Mouse (Mus musculus) midbrain, embryonic 16.5 days (tissue): ENCODE results near the gene Shq1. TPM values are rescaled to one million over a fixed set of nuclear protein-coding genes. Genes with fewer than 3 reads are reported as not detected.
A peak's percentile ranks its signal among the peaks of the same experiment; 100 is the strongest.

Source experiments
- ATAC-seq: fragments of 200-750 bp; cut with Nextera tagmentation; 2 replicates; pipeline ENCODE4 v1.8.0; 2017; ENCODE audit warnings: moderate TSS enrichment
- H3K27ac ChIP-seq: fragments of 300-500 bp; sonication (generic); 2 replicates; pipeline ENCODE4 v1.5.1; 2014; ENCODE audit warnings: mild to moderate bottlenecking, low read length, mixed read lengths
- H3K27me3 ChIP-seq: fragments of 300-500 bp; sonication (generic); 2 replicates; pipeline ENCODE4 v1.6.1; 2014; ENCODE audit warnings: low read depth, low read length, mixed read lengths; ENCODE audit not compliant: control insufficient read depth, insufficient read depth
- H3K36me3 ChIP-seq: fragments of 300-500 bp; sonication (generic); 2 replicates; pipeline ENCODE4 v1.6.1; 2014; ENCODE audit warnings: mild to moderate bottlenecking, low read length, moderate library complexity, mixed read lengths; ENCODE audit not compliant: control insufficient read depth, insufficient read depth
- H3K4me1 ChIP-seq: fragments of 300-500 bp; sonication (generic); 2 replicates; pipeline ENCODE4 v1.6.1; 2014; ENCODE audit warnings: mild to moderate bottlenecking, low read length, mixed read lengths; ENCODE audit not compliant: control insufficient read depth, insufficient read depth
- H3K4me2 ChIP-seq: fragments of 300-500 bp; sonication (generic); 2 replicates; pipeline ENCODE4 v1.6.1; 2014; ENCODE audit warnings: mild to moderate bottlenecking, low read length, mixed read lengths
- H3K4me3 ChIP-seq: fragments of 300-500 bp; sonication (generic); 2 replicates; pipeline ENCODE4 v1.5.1; 2014; ENCODE audit warnings: low read depth, mild to moderate bottlenecking, low read length, moderate library complexity, mixed read lengths
- H3K9ac ChIP-seq: fragments of 300-500 bp; sonication (generic); 2 replicates; pipeline ENCODE4 v1.6.1; 2014; ENCODE audit warnings: low read depth, low read length, mixed read lengths
- H3K9me3 ChIP-seq: fragments of 300-500 bp; sonication (generic); replicated peaks from 2 replicates; pipeline ENCODE4 v1.6.1; 2014; ENCODE audit warnings: mild to moderate bottlenecking, low read length, mixed read lengths; ENCODE audit not compliant: control insufficient read depth, poor library complexity, severe bottlenecking
- WGBS: fragments of 180-500 bp; shearing (Covaris S2); extraction: QIAGEN DNeasy Blood & Tissue Kit; methylation state at CpG from one replicate; pipeline ENCODE4 v1.1.7; 2014; 5-methylcytosine and 5-hydroxymethylcytosine counted together
- polyA plus RNA-seq: library from polyadenylated mRNA; unstranded; fragments of >200 nt; fragmentation: Nextera tagmentation; extraction: Ambion mirVana; gene quantifications from 2 replicates; pipeline ENCODE4 v1.2.1, GENCODE M21; 2015

Gene Shq1
- polyA plus RNA-seq, 1 experiment from 2014 or later = 9.7 TPM

- Histone ChIP-seq H3K4me2 (no peak overlapping the region), H3K27ac (no peak overlapping the region), H3K36me3 (no peaks in the 10 kb centered on the region), H3K9ac (no peak overlapping the region), H3K4me3 (no peak overlapping the region), H3K9me3 (no peaks in the 10 kb centered on the region), H3K27me3 (no peaks in the 10 kb centered on the region), H3K4me1 (peaks cover 4% of the 10 kb centered on the region; the same call in 1 of the 2 replicates)
- ATAC-seq = peak; percentile 66; the same call in 1 of the 2 replicates
- WGBS = 51% methylated on average over 15 of the region's 15 CpGs
These were observed 128.6 kb downstream of the Shq1 start for GRCm38 (mm10) chr6:100542154-100542997.

GRCm38 (mm10) chr6:100539698-100540097, 131.3 kb downstream of the Shq1 start:
- WGBS = 52% methylated on average over 4 of the region's 4 CpGs
- Histone ChIP-seq H3K4me2 (no peak overlapping the region), H3K27me3 (no peaks in the 10 kb centered on the region), H3K9me3 (no peaks in the 10 kb centered on the region), H3K9ac (no peak overlapping the region), H3K27ac (no peak overlapping the region), H3K36me3 (no peaks in the 10 kb centered on the region), H3K4me1 (peaks cover 4% of the 10 kb centered on the region; the same call in 1 of the 2 replicates), H3K4me3 (no peak overlapping the region)
- ATAC-seq = no peak

GRCm38 (mm10) chr6:100538570-100538969, 132.4 kb downstream of the Shq1 start:
- H3K4me3 ChIP-seq = no peak overlapping the region
- ATAC-seq = no peak

GRCm38 (mm10) chr6:100537987-100538386, 133.0 kb downstream of the Shq1 start:
- no peak overlapping the region for H3K4me3 ChIP-seq

More at GRCm38 (mm10) chr6:100538570-100538969, 132.4 kb downstream of the Shq1 start:
- Histone ChIP-seq H3K27ac (no peak overlapping the region), H3K4me2 (no peak overlapping the region), H3K27me3 (no peaks in the 10 kb centered on the region), H3K9ac (no peak overlapping the region), H3K9me3 (no peaks in the 10 kb centered on the region), H3K4me1 (peaks cover 4% of the 10 kb centered on the region; the same call in 1 of the 2 replicates), H3K36me3 (no peaks in the 10 kb centered on the region)
- WGBS = 57% methylated on average over 7 of the region's 7 CpGs

GRCm38 (mm10) chr6:100537042-100537441, 133.9 kb downstream of the Shq1 start:
- H3K4me2 ChIP-seq = no peak overlapping the region
- no peak overlapping the region for H3K27ac ChIP-seq
- H3K4me1 ChIP-seq = peaks cover under 1% of the 10 kb centered on the region; the same call in 1 of the 2 replicates
- H3K4me3 ChIP-seq = no peak overlapping the region
- no peak overlapping the region for H3K9ac ChIP-seq
- H3K36me3 ChIP-seq = no peaks in the 10 kb centered on the region
- H3K9me3 ChIP-seq = no peaks in the 10 kb centered on the region
- no peaks in the 10 kb centered on the region for H3K27me3 ChIP-seq
- no peak for ATAC-seq
- WGBS = 61% methylated on average over 5 of the region's 5 CpGs

More at GRCm38 (mm10) chr6:100537987-100538386, 133.0 kb downstream of the Shq1 start:
- no peaks in the 10 kb centered on the region for H3K27me3 ChIP-seq
- no peak for ATAC-seq
- peaks cover 4% of the 10 kb centered on the region; the same call in 1 of the 2 replicates for H3K4me1 ChIP-seq
- no peaks in the 10 kb centered on the region for H3K9me3 ChIP-seq
- no peak overlapping the region for H3K27ac ChIP-seq
- no peak overlapping the region for H3K4me2 ChIP-seq
- H3K9ac ChIP-seq = no peak overlapping the region
- WGBS = 91% methylated on average over 6 of the region's 6 CpGs
- H3K36me3 ChIP-seq = no peaks in the 10 kb centered on the region

- Histone ChIP-seq H3K27ac (no peak overlapping the region), H3K4me1 (no peaks in the 10 kb centered on the region), H3K9ac (no peak overlapping the region), H3K4me2 (no peak overlapping the region), H3K27me3 (no peaks in the 10 kb centered on the region), H3K9me3 (no peaks in the 10 kb centered on the region), H3K4me3 (no peak overlapping the region), H3K36me3 (no peaks in the 10 kb centered on the region)
- 82% methylated on average over 7 of the region's 7 CpGs for WGBS
- no peak for ATAC-seq
These were observed 137.6 kb downstream of the Shq1 start for GRCm38 (mm10) chr6:100533364-100533763.

GRCm38 (mm10) chr6:100532326-100532725, 138.6 kb downstream of the Shq1 start:
- no peaks in the 10 kb centered on the region for H3K36me3 ChIP-seq
- ATAC-seq = no peak
- WGBS = 72% methylated on average over 8 of the region's 8 CpGs
- no peaks in the 10 kb centered on the region for H3K4me1 ChIP-seq
- no peak overlapping the region for H3K4me2 ChIP-seq
- no peak overlapping the region for H3K27ac ChIP-seq
- H3K4me3 ChIP-seq = no peak overlapping the region
- H3K9me3 ChIP-seq = no peaks in the 10 kb centered on the region
- H3K9ac ChIP-seq = no peak overlapping the region
- H3K27me3 ChIP-seq = no peaks in the 10 kb centered on the region

GRCm38 (mm10) chr6:100529673-100530072, 141.3 kb downstream of the Shq1 start:
- Histone ChIP-seq H3K9me3 (no peaks in the 10 kb centered on the region), H3K27me3 (no peaks in the 10 kb centered on the region), H3K36me3 (no peaks in the 10 kb centered on the region), H3K27ac (no peak overlapping the region), H3K4me1 (peaks cover 4% of the 10 kb centered on the region), H3K4me3 (no peak overlapping the region), H3K9ac (no peak overlapping the region), H3K4me2 (no peak overlapping the region)
- WGBS = 67% methylated on average over 3 of the region's 3 CpGs
- no peak for ATAC-seq

- no peaks in the 10 kb centered on the region for H3K9me3 ChIP-seq
- ATAC-seq = no peak
- no peaks in the 10 kb centered on the region for H3K36me3 ChIP-seq
- WGBS = 63% methylated on average over 7 of the region's 7 CpGs
- no peak overlapping the region for H3K4me3 ChIP-seq
- H3K27me3 ChIP-seq = no peaks in the 10 kb centered on the region
- peaks cover 4% of the 10 kb centered on the region for H3K4me1 ChIP-seq
- no peak overlapping the region for H3K4me2 ChIP-seq
- H3K9ac ChIP-seq = no peak overlapping the region
- H3K27ac ChIP-seq = no peak overlapping the region
These were observed 142.4 kb downstream of the Shq1 start for GRCm38 (mm10) chr6:100528556-100528955.
